Mouse (Mus musculus): ENCODE results near the gene Acvr2a. TPM values are rescaled to one million over a fixed set of nuclear protein-coding genes. Genes with fewer than 3 reads are reported as not detected.
"Not testable (repeated sequence)": the region's sequence is repeated elsewhere in the genome, so short reads cannot be mapped to it uniquely, and the experiment has no call there.

Acvr2a gene
- total RNA-seq, 2 experiments from 2014 or later, result 27.9 to 30.3 TPM

DNA sequence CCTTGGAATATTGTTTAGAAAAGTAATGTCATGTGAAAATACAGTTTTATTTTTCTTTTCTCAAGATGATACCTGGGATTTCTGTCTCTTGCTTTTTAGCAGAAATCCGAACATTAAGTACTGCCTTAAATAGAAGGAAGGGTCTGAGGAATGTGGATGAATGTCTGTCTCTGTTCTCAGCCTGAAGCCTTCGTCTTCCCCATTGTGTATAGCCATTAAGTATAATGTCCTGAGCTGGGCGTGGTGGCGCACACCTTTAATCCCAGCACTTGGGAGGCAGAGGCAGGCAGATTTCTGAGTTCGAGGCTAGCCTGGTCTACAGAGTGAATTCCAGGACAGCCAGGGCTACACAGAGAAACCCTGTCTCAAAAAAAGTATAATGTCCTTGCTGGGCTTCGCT lies 51.7 kb downstream of the Acvr2a start:
- DNase-seq (ENCODE audit: low spot score in 2 of 2), result not testable (repeated sequence)

DNA sequence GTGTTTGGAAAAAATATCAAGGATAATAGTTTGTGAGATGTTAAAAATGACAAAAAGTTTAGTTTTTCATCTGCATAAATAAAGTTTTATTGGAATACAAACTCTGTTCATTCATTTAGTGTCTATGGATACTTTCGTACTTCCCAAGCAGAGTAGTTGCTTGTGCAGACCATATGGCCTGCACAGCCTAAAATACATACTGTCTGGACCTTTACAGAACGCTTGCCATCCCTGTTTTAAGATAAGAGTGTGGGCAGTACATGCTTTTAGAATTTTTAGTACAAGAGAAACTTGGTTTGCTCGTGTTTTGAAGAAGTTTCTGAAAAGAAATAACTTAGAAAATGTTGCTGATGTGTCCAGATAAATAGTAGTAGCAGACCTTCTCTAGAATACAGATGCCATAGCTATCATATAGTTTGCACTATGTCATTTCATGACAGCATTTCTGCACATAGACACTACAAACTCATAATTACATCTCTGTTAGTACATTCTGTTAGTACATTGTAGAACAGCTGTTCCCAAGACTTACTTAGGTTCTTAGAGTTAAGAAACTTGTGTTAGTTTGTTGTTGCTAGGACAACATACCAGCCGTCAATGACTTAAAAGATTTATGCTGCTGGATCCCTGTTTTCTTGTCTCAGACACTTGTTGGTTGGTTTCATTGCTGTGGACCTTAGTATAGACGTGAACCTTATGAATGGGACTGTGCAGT lies 54.4 kb downstream of the Acvr2a start:
- no peak for DNase-seq (ENCODE audit: low spot score in 2 of 2)

DNA sequence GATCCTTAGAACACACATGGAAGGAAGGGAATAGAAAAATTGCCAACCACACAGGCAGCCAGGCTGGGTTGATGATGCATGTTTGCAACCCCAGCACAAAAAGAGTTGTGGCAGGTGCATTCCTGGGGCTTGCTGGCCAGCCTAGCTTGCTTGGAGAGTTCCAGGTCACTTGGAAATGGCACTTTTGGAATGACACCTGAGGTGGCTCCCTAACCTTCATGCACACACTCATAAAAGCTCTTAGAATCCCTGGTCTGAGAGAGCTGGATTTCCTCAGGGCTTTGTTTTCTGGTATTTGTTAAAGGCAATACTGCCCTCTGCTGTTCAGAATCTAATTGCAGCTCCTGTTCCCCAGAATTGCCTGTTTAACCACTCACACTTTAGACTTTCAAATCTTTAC lies 72.0 kb downstream of the Acvr2a start:
- peak in 1 of 2 experiments; percentile 50 for DNase-seq (ENCODE audit: low spot score in 2 of 2)

DNA sequence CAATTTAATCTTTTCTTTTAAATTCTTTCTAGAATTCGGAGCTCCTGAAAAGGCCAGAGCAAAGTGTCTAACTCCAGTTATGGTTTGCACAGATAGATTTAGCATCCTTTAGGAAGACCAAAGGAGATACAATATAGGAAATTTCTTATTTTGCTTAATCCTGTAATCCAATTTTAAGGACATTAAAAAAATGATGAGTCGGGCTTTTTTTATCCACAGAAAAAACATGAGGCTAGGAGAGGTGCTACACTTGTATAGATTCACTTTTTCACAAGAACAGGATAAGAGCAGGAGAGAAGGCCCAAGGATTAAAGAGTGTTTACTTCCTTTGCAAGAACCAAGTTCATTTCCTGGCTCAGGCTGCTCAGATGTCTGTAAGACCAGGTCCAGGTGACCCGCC lies 81.3 kb downstream of the Acvr2a start:
- no peak for DNase-seq (ENCODE audit: low spot score in 2 of 2)

DNA sequence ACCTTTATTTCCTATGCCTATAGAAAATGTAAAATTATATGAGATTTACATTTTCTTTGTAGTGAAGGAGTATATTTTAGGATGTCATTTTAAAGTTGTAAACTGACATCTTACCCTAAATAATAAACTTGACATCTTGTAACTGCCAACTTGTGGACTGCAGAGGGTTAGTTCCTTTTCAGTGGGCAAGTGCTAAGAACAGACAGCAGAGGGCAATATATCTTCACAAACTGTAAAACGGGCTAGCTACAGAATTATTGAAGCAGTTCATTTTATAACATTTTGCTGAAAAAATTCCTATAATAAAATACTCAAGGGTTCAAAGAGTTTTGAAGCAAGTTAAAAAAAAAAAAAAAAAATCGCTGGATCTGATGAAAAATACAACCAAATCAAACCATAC lies 95.0 kb downstream of the Acvr2a start:
- DNase-seq (ENCODE audit: low spot score in 2 of 2), result no peak

DNA sequence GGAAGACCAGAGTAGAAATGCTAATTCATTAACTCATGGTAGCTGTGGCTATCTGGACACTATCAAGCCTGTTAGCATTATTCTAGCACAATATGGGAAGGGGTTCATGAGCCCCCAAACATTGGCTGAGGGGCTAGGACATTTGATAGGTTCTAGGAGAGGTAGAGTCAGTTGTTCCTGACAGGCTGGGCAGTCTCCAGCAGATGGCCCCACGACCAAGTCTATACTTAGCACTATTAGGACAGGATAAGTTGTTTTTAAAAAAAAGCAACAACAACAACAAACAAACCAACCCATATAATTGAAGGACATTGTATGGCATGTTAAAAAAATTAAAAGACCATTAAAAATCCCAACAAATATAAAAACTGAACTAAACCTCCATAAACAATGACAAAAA lies 100.3 kb downstream of the Acvr2a start:
- no peak for DNase-seq (ENCODE audit: low spot score in 2 of 2)

DNA sequence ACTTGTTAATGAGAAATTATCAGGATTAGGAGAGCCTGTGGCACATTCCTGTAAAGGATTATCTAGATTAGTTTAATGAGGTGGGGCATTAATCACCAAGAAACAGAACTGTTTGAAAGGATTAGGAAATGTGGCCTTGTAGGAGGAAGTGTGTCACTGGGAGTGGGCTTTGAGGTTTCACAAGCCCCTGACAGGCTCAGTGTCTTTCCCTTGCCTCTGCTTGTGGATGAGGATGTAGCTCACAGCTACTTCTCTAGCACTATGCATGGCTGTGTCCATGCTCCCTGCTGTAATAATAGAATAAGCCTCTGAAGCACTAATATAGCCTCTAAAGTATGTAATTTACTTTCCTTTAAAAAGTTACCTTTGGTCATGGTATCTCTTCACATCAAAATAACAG lies 101.9 kb downstream of the Acvr2a start:
- DNase-seq (ENCODE audit: low spot score in 2 of 2), result no peak

DNA sequence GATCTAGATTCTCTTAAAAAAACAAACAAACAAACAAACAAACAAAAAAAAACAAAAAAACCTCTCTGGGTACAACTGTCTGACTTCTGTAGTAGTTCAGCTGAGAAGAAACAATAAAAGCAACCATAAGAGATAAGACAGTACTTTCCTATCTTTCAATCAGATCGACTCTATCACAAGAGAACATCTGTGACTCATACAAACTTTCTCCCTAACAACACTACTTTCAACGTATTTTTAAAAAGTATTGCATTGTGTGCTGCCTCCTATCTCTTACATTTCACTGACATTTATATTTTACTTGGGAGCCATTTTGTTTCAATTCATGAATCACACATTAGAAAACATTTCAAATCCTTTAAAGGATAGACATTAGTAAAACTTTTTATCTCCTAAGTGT lies 121.1 kb downstream of the Acvr2a start:
- no peak for DNase-seq (ENCODE audit: low spot score in 2 of 2)

DNA sequence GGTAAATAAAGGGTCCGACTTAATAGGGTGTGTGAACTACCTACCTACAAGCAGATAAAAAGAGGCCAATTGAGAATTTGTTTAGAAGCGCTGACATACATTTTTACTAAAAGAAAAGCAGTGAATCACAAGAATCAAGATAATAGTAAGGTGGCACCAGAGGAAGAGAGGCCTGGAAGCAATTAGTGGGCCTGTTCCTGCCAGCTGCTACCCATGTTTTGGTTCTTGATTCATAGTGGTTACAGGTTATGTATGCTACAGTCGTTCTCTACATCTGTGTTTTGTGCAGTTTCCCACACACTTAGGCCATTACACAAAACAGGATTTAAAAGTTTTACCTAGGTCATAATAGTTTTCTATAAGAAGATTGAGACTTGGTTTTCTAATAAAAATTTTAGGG lies 133.9 kb downstream of the Acvr2a start:
- DNase-seq (ENCODE audit: low spot score in 2 of 2), result no peak

DNA sequence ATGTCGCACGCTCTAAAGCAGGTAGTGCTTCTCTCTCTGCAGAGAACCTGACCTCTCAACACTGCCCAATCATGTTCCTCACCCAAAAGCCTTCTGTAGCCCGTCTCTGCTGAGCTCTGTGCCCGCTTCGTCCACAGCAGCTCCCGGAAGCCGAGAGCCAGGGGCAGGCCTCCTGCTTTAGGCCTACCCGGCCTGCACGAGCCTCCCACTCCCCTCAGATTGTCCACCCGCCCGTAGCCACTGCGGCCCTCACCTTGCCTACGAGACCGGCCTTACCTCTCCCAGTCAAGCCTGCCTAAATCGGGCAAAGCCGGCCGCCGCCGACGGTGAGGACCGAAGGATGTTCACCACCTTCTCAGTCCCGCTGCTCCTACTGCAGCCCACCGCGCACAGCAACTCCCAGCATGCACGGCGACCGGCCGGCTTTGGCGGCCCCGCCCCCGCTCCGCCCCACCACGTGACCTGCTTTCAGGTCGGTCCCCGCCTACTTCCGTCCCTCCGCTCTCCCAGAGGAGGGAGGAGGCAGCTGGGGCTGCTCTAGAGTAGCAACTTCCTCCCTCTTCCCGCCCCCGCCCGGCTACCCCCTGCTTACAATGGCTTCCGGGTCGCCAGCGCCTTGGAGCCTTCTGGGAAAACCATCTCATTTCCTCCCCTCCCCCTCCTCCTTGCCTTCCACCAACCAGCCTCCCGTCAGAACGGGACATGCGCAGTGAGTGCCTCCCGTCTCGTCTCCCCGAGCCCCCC lies 135.1 kb downstream of the Acvr2a start, which contains the start of gene Mbd5:
Gene Mbd5, plus strand, starts transcription at position 668 of the 744 bp plus-strand sequence.
- DNase-seq (ENCODE audit: low spot score in 2 of 2), result peak; percentile 99 to 100

DNA sequence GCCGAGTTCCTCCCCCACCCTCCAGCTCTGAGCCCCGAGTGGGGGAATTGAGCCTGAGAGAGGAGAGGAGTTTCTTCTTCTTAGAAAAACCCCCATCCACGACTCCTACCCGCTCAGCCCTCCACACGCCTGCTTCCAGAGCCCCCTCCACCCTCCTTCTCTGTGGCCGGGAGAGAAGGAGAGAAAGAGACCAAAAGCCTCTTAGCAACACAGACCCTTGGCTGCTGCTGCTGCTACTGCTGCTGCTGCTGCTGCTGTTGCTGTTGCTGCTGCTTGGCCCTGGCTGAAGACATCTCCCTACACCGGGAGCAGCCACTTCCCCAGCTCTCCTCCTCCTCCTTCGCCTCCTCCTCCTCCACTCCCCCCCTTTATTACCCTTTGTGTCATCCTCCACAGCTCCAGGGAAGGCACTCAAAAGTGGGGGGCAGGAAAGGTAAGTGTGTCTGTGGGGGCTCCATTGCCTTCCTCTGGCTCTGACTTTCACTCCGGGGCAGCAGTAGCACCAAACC lies 135.9 kb downstream of the Acvr2a start:
- DNase-seq (ENCODE audit: low spot score in 2 of 2), result peak; percentile 21 to 39

DNA sequence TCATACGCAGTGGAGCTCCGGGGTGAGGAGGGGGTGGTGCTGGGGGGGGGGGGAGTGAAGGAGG lies 136.2 kb downstream of the Acvr2a start, which contains the start of gene Orc4:
Gene Orc4, minus strand, starts transcription at position 26 of the 64 bp plus-strand sequence.
- no peak for DNase-seq (ENCODE audit: low spot score in 2 of 2)

DNA sequence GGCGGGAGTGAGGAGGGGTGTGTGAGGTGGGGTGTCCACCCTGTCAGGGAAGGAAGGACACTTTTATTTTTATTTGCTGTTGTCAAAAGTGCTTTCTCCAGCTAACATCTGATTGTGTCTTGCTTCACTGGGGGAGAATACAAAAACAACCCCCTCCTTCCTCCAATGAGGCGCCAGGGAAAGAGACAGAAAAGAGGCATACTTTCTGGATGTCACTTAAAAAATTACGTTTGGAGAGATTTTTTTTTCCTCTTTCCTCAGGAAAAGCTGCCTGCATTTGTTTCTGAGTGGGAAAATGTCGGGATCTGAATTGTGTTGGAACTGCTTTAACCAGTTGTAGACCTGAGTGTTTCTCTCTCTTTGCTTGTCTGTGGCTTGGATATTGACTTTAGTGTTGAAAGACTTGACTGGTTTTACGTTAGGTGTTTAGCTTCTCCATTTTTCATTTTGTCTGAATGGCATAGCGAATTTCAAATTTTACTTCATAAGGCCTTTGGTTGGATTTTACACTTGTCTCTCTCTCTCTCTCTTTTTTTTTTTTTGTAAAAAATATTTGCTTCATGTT lies 136.5 kb downstream of the Acvr2a start:
- DNase-seq (ENCODE audit: low spot score in 2 of 2), result no peak

Other genes starting within 250 kb of the Acvr2a start
- gene Mbd5, start 135.4 kb downstream of the Acvr2a start, total RNA-seq (2021), result 10 to 100 TPM; 42.2 to 46.3 TPM
- gene Orc4, start 136.2 kb downstream of the Acvr2a start, total RNA-seq (2021), result 10 to 100 TPM; 38.0 to 41.7 TPM

Data from gastrocnemius, postnatal 4 days (tissue).